Mouse (Mus musculus) heart, embryonic 14.5 days (tissue): ENCODE results near the gene Hoxb8. TPM values are rescaled to one million over a fixed set of nuclear protein-coding genes. Genes with fewer than 3 reads are reported as not detected.

ENCODE experiments used
- ATAC-seq: fragments of 200-750 bp; cut with Nextera tagmentation; 2 replicates; pipeline ENCODE4 v1.8.0; 2017; ENCODE audit warnings: low read depth, moderate TSS enrichment; ENCODE audit not compliant: insufficient number of reproducible peaks, insufficient read depth, low FRiP score
- H3K27ac ChIP-seq, 2 experiments: fragments of 200-500 bp in 1 of 2; fragments of 300-500 bp in 1 of 2; sonication (generic) in 1 of 2; replicated peaks in 1 of 2; 2 replicates each; pipeline ENCODE4 v1.5.1; 2012 to 2014; ENCODE audit warnings: low read depth in 2 of 2, low read length in 2 of 2, control low read depth in 1 of 2, mild to moderate bottlenecking in 1 of 2, mixed read lengths in 1 of 2; ENCODE audit not compliant: control insufficient read depth in 1 of 2, insufficient read depth in 1 of 2
- H3K27me3 ChIP-seq: fragments of 300-500 bp; sonication (generic); 2 replicates; pipeline ENCODE4 v1.6.1; 2014; ENCODE audit warnings: mild to moderate bottlenecking, low read length, control low read depth; ENCODE audit not compliant: control insufficient read depth, insufficient read depth
- H3K36me3 ChIP-seq: fragments of 300-500 bp; sonication (generic); 2 replicates; pipeline ENCODE4 v1.6.1; 2014; ENCODE audit warnings: mild to moderate bottlenecking, control low read depth, low read length, mixed read lengths; ENCODE audit not compliant: control insufficient read depth, insufficient read depth
- H3K4me1 ChIP-seq, 2 experiments: fragments of 200-500 bp in 1 of 2; fragments of 300-500 bp in 1 of 2; sonication (generic) in 1 of 2; 2 replicates each; pipeline ENCODE4 v1.6.1; 2012 to 2014; ENCODE audit warnings: low read length in 2 of 2, control low read depth in 1 of 2, mixed read lengths in 1 of 2; ENCODE audit not compliant: control insufficient read depth in 2 of 2, insufficient read depth in 2 of 2
- H3K4me2 ChIP-seq: fragments of 300-500 bp; sonication (generic); 2 replicates; pipeline ENCODE4 v1.6.1; 2014; ENCODE audit warnings: mild to moderate bottlenecking, low read length
- H3K4me3 ChIP-seq, 2 experiments: fragments of 200-500 bp in 1 of 2; fragments of 300-500 bp in 1 of 2; sonication (generic) in 1 of 2; 2 replicates each; pipeline ENCODE4 v1.5.1; 2012 to 2014; ENCODE audit warnings: low read length in 2 of 2, mild to moderate bottlenecking in 2 of 2, control low read depth in 1 of 2, low read depth in 1 of 2, moderate library complexity in 1 of 2; ENCODE audit not compliant: control insufficient read depth in 1 of 2, insufficient read depth in 1 of 2
- H3K9ac ChIP-seq: fragments of 300-500 bp; sonication (generic); 2 replicates; pipeline ENCODE4 v1.6.1; 2014; ENCODE audit warnings: mild to moderate bottlenecking, low read length
- H3K9me3 ChIP-seq: fragments of 300-500 bp; sonication (generic); 2 replicates; pipeline ENCODE4 v1.6.1; 2016; ENCODE audit warnings: low read length, control low read depth; ENCODE audit not compliant: control insufficient read depth
- WGBS: fragments of 180-500 bp; shearing (Covaris S2); extraction: QIAGEN DNeasy Blood & Tissue Kit; methylation state at CpG from one replicate; pipeline ENCODE4 v1.1.7; 2014; 5-methylcytosine and 5-hydroxymethylcytosine counted together
- polyA plus RNA-seq: library from polyadenylated mRNA; unstranded; fragments of >200 nt; fragmentation: Nextera tagmentation; extraction: Ambion mirVana; gene quantifications from 2 replicates; pipeline ENCODE4 v1.2.1, GENCODE M21; 2014

Hoxb8 gene
- polyA plus RNA-seq, 1 experiment from 2014 or later = not detected

- Histone ChIP-seq H3K9ac (no peak overlapping the region), H3K27me3 (peaks cover 99% of the 10 kb centered on the region), H3K4me2 (no peak overlapping the region), H3K36me3 (no peaks in the 10 kb centered on the region), H3K4me1 (0 out of 4 replicates have a peak, but pooled peaks cover 0 to 2% of the 10 kb centered on the region in 2 experiments), H3K9me3 (no peaks in the 10 kb centered on the region), H3K4me3 (no peak overlapping the region), H3K27ac (no peak overlapping the region)
- 1% methylated on average over 9 of the region's 9 CpGs for WGBS
- no peak for ATAC-seq
Measured at GRCm38 (mm10) chr11:96278773-96279172, 2.9 kb upstream of the Hoxb8 start.

GRCm38 (mm10) chr11:96279421-96280233 lies 2.1 kb upstream of the Hoxb8 start:
- no peaks in the 10 kb centered on the region for H3K9me3 ChIP-seq
- H3K4me2 ChIP-seq = no peak overlapping the region
- peaks cover 99% of the 10 kb centered on the region for H3K27me3 ChIP-seq
- H3K9ac ChIP-seq = no peak overlapping the region
- no peak for ATAC-seq
- no peak overlapping the region for H3K4me3 ChIP-seq
- H3K4me1 ChIP-seq = peaks cover 0 to 11% of the 10 kb centered on the region in 2 experiments; a peak in 3 of 4 replicates
- no peaks in the 10 kb centered on the region for H3K36me3 ChIP-seq
- WGBS = 4% methylated on average over 31 of the region's 31 CpGs
- H3K27ac ChIP-seq = no peak overlapping the region

GRCm38 (mm10) chr11:96280399-96281378 lies 1.0 kb upstream of the Hoxb8 start:
- 11% methylated on average over 8 of the region's 8 CpGs for WGBS
- H3K4me1 ChIP-seq = peaks cover 0 to 11% of the 10 kb centered on the region in 2 experiments; a peak in 3 of 4 replicates
- H3K4me3 ChIP-seq = no peak overlapping the region
- no peak for ATAC-seq
- no peak overlapping the region for H3K27ac ChIP-seq
- no peaks in the 10 kb centered on the region for H3K36me3 ChIP-seq
- H3K4me2 ChIP-seq = no peak overlapping the region
- H3K27me3 ChIP-seq = peaks cover 99% of the 10 kb centered on the region
- no peaks in the 10 kb centered on the region for H3K9me3 ChIP-seq
- H3K9ac ChIP-seq = no peak overlapping the region

DNA sequence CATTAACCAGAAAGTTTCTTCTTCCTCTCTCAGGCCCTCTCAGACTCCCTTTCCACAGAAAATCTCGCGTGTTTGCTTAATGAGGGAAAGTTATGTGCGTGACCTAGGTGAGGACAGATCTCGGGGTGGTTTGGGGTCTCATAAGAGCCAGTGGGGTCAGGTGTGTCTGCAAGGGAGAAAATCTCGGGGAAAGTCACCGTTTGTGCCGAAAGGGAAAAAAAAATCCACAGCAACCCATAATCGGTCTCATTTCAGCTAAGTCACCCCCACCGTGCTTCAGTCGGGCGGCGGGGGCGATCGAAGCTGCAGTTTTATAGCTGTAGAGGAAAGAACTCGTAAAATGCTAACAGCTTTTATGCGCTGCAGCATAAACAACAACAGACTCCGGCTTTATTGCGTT lies 309 bp upstream of the Hoxb8 start:
- no peak overlapping the region for H3K27ac ChIP-seq
- no peaks in the 10 kb centered on the region for H3K36me3 ChIP-seq
- WGBS = 5% methylated on average over 18 of the region's 18 CpGs
- ATAC-seq = no peak
- H3K4me3 ChIP-seq = no peak overlapping the region
- peaks cover 0 to 11% of the 10 kb centered on the region in 2 experiments; a peak in 3 of 4 replicates for H3K4me1 ChIP-seq
- no peaks in the 10 kb centered on the region for H3K9me3 ChIP-seq
- peaks cover 99% of the 10 kb centered on the region for H3K27me3 ChIP-seq
- no peak overlapping the region for H3K9ac ChIP-seq
- no peak overlapping the region for H3K4me2 ChIP-seq

DNA sequence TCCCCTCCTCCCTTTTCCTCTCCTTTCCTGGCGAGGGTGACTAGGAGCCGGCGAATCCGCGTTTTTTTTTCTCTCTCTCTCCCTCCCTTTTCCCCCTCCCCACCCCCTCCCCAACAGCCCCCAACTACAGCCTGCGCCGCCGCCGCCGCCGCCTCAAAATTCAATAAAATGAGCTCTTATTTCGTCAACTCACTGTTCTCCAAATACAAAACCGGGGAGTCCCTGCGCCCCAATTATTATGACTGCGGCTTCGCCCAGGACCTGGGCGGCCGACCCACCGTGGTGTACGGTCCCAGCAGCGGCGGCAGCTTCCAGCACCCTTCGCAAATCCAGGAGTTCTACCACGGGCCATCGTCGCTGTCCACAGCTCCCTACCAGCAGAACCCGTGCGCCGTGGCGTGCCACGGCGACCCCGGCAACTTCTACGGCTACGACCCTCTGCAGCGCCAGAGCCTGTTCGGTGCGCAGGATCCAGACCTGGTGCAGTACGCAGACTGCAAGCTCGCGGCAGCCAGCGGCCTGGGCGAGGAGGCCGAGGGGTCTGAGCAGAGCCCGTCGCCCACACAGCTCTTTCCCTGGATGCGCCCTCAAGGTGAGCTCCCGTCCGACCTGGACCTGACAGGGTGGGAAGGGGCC lies 1.2 kb downstream of the Hoxb8 start:
- H3K27me3 ChIP-seq = peaks cover 99% of the 10 kb centered on the region
- peaks cover 0 to 15% of the 10 kb centered on the region in 2 experiments; a peak in 3 of 4 replicates for H3K4me1 ChIP-seq
- no peaks in the 10 kb centered on the region for H3K9me3 ChIP-seq
- H3K4me2 ChIP-seq = no peak overlapping the region
- no peak for ATAC-seq
- under 1% methylated on average over 49 of the region's 49 CpGs for WGBS
- H3K4me3 ChIP-seq = no peak overlapping the region
- no peak overlapping the region for H3K27ac ChIP-seq
- no peak overlapping the region for H3K9ac ChIP-seq
- H3K36me3 ChIP-seq = no peaks in the 10 kb centered on the region

DNA sequence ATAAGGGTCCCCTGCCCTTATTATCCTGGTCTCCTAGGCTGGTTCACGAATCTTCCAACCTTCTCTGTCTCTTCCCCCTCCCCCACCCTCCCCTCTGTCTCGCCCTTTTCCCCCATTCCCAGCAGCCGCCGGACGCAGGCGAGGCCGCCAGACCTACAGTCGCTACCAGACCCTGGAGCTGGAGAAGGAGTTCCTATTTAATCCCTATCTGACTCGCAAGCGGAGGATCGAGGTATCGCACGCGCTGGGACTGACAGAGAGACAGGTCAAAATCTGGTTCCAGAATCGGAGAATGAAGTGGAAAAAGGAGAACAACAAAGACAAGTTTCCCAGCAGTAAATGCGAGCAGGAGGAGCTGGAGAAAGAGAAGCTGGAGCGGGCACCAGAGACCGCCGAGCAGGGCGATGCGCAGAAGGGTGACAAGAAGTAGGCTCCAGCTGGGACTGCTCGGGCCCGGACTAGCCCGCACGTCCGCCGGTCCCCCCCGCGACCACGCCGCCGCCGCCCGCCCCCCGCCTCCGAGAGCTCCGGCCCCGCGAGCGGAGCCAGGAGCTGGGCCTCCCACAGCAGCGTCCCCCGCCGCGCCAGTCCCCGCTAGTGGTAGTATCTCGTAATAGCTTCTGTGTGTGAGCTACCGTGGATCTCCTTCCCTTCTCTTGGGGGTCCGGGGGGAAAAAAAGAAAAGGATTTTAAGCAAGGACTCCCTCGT lies 2.5 kb downstream of the Hoxb8 start:
- under 1% methylated on average over 49 of the region's 49 CpGs for WGBS
- Histone ChIP-seq H3K9me3 (no peaks in the 10 kb centered on the region), H3K4me2 (peak overlapping the region; percentile 60), H3K36me3 (no peaks in the 10 kb centered on the region), H3K4me3 (peak overlapping the region; percentile 28 to 30), H3K4me1 (peaks cover 0 to 15% of the 10 kb centered on the region in 2 experiments; a peak in 3 of 4 replicates), H3K27me3 (peaks cover 99% of the 10 kb centered on the region), H3K9ac (0 out of 2 replicates have a peak overlapping the region, but pooled peaks have one; percentile 40), H3K27ac (no peak overlapping the region)
- ATAC-seq = no peak
